Mouse (Mus musculus): Measurements from ENCODE around the gene Rps17.

The Rps17 gene

GRCm38 (mm10) chr7:81331851-81332250, 13.2 kb downstream of the Rps17 start:
- DNase-seq (ENCODE audit: low read depth, low spot score): peak; percentile 57

DNA sequence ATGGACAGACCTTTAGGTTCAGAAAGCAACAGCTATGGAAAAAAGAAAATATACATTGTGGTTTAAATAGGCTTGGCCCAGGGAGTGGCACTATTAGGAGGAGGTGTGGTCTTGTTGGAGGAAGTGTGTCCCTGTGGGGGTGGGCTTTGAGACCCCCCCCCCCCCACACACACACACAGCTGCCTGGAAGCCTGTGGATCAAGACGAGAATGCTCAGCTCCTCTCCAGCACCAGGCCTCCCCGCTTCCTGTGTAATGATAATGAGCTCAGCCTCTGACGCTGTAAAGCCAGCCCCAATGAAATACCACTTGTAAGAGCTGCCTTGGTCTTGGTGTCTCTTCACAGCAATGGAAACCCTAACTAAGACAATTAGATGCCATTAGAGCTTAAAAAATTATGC, 14.3 kb downstream of the Rps17 start:
- peak; percentile 44 for DNase-seq (ENCODE audit: low read depth, low spot score)

DNA sequence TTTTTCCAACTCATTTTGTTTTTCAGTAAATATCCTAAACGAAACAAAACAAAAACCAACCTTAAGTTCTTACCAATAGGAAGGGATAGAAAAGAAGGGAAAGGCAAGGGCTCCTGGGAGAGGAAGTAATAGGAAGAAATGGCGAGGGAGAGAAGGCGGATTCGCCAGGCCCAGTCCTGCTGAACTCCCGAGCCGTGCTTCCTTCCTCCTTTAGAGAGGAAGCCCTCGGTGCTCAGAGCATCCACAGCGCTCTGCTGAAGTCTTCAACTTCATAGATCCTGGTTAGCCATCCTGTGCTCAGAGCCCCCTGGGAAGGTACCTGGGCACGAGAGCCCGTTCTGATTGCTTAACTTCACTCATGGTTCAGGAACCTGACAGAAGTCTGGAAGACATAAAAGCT, 17.4 kb downstream of the Rps17 start:
- DNase-seq (ENCODE audit: low read depth, low spot score): no peak

- peak; percentile 86 for DNase-seq (ENCODE audit: low read depth, low spot score)
Observed at GRCm38 (mm10) chr7:81326859-81327258, 18.2 kb downstream of the Rps17 start.

GRCm38 (mm10) chr7:81326043-81326442, 19.0 kb downstream of the Rps17 start:
- DNase-seq (ENCODE audit: low read depth, low spot score): no peak

GRCm38 (mm10) chr7:81321776-81322175, 23.3 kb downstream of the Rps17 start:
- DNase-seq (ENCODE audit: low read depth, low spot score): peak; percentile 47

GRCm38 (mm10) chr7:81319749-81320148, 25.3 kb downstream of the Rps17 start:
- no peak for DNase-seq (ENCODE audit: low read depth, low spot score)

DNA sequence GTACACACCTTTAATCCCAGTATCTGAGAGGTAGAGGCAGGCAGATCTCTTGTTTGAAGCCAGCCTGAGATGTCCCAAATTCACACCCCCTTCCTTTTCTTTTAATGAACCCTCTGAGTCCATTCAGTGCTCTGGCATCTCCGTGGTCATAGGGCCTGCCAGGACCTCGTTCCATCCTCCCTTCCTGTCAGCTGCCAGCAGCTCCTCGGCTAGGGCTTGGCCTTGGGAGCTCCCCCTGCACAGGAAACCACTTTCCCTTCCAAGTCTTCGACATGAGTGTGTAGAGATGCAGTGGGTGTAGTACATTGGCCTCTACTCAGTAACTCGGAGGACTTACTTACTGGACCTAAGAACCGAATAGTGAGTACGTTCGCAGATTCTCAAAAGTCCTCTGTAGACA, 29.5 kb downstream of the Rps17 start:
- no peak for DNase-seq (ENCODE audit: low read depth, low spot score)

- no peak for DNase-seq (ENCODE audit: low read depth, low spot score)
Observed at GRCm38 (mm10) chr7:81311581-81311980, 33.5 kb downstream of the Rps17 start.

DNA sequence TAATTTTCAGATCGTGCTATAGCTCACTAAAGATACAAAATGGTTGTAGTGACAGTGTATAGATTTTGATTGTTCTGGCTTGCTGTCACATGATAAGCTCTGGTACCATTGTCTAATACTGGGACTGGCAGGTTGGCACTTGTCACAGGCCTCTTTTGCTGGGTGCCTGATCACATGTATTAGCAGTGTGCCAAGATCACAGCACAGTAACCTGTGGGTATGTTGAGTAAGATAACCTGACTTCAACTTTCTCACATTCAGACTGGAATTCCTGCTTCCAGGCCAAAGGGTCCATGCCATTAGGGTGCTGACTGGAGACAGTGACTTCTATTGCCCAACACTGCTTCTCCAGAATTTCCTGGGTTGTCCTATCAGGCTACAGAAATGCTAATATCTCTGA, 33.9 kb downstream of the Rps17 start:
- DNase-seq (ENCODE audit: low read depth, low spot score): no peak

- DNase-seq (ENCODE audit: low read depth, low spot score): no peak
Observed at GRCm38 (mm10) chr7:81309247-81309646, 35.8 kb downstream of the Rps17 start.

GRCm38 (mm10) chr7:81307735-81308134, 37.3 kb downstream of the Rps17 start:
- no peak for DNase-seq (ENCODE audit: low read depth, low spot score)

DNA sequence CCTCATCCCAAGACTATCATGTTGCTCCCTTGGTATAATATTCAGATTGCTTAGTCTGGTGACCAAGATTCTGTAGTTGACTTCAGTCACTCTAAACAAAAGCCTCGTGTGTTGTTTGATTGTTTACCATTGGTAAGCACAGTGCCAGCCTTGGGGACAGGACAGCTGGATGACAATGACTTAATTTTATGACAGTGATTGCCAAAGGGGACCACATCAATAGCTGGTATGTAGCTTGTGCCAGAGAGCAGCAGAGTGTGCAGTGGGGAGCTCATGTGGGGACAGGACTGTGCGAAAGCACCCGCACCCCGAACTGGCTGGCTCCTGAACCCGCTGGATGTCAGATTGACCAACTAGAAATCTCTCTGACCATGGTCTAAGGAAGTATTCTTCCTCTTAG, 40.4 kb downstream of the Rps17 start:
- no peak for DNase-seq (ENCODE audit: low read depth, low spot score)

- DNase-seq (ENCODE audit: low read depth, low spot score): no peak
Observed at GRCm38 (mm10) chr7:81304100-81304499, 41.0 kb downstream of the Rps17 start.

DNA sequence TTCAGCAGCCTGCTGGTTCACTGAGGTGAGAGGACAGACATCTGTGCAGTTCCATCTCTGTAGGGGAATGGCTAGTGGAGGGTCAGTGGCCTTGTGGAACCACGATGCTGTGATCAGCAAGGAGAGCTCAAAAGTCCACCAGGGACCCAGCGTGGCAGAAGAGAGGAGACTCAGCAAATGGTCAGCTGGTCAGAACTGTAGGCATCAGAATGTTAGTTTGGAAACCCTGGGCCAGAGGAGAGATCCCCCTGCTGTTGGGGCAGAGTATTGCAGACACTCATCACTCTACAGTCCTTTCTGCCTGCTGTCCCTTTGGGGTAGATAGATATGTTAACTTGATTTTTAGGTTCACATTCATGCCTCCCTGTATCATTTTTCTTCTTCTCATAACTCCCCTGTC, 41.4 kb downstream of the Rps17 start:
- DNase-seq (ENCODE audit: low read depth, low spot score): peak; percentile 26

GRCm38 (mm10) chr7:81301323-81301722, 43.7 kb downstream of the Rps17 start:
- DNase-seq (ENCODE audit: low read depth, low spot score): peak; percentile 59

- no peak for DNase-seq (ENCODE audit: low read depth, low spot score)
Observed at GRCm38 (mm10) chr7:81298206-81298605, 46.8 kb downstream of the Rps17 start.

DNA sequence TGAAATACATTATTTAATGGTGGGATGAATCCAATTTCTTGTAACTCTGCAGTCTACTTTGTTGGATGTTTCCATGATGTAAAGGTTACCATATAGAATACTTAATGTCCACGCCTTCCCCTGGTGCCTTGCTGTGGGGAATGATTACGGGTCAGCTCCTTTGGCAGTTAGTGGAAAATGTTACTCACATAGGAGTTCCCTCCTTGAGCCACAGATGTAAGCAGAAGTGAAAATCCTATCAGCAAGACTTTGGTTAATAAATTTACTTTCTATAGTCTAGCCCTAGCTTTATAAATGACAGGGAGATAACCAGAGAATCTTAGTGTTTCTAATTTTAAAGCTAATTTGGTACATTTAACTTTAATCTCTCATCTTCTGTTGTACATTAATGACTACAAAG, 49.9 kb downstream of the Rps17 start:
- no peak for DNase-seq (ENCODE audit: low read depth, low spot score)

All from ZHBTc4 (cell line).